Mouse (Mus musculus) midbrain, embryonic 11.5 days (tissue): ENCODE measurements around the gene Hyal3. TPM values are rescaled to one million over a fixed set of nuclear protein-coding genes. Genes with fewer than 3 reads are reported as not detected.

Source experiments
- ATAC-seq: fragments of 200-750 bp; cut with Nextera tagmentation; 2 replicates; pipeline ENCODE4 v1.8.0; 2017; ENCODE audit warnings: moderate TSS enrichment, moderate library complexity; ENCODE audit not compliant: low FRiP score
- DNase-seq: peaks from one replicate; pipeline ENCODE4 v3.0.0; 2015; ENCODE audit warnings: low spot score; ENCODE audit errors: missing footprints
- H3K27ac ChIP-seq: fragments of 300-500 bp; sonication (generic); 2 replicates; pipeline ENCODE4 v1.5.1; 2014; ENCODE audit warnings: low read depth, low read length
- H3K27me3 ChIP-seq: fragments of 300-500 bp; sonication (generic); 2 replicates; pipeline ENCODE4 v1.6.1; 2014; ENCODE audit warnings: mild to moderate bottlenecking, low read length, moderate library complexity, mixed read lengths; ENCODE audit not compliant: control insufficient read depth, insufficient read depth
- H3K36me3 ChIP-seq: fragments of 300-500 bp; sonication (generic); 2 replicates; pipeline ENCODE4 v1.6.1; 2014; ENCODE audit warnings: mild to moderate bottlenecking, low read length, moderate library complexity, mixed read lengths; ENCODE audit not compliant: control insufficient read depth, insufficient read depth
- H3K4me1 ChIP-seq: fragments of 300-500 bp; sonication (generic); 2 replicates; pipeline ENCODE4 v1.6.1; 2014; ENCODE audit warnings: low read length; ENCODE audit not compliant: control insufficient read depth, insufficient read depth
- H3K4me2 ChIP-seq: fragments of 300-500 bp; sonication (generic); 2 replicates; pipeline ENCODE4 v1.6.1; 2014; ENCODE audit warnings: mild to moderate bottlenecking, moderate library complexity
- H3K4me3 ChIP-seq: fragments of 300-500 bp; sonication (generic); 2 replicates; pipeline ENCODE4 v1.5.1; 2014; ENCODE audit warnings: low read depth, low read length
- H3K9ac ChIP-seq: fragments of 300-500 bp; sonication (generic); 2 replicates; pipeline ENCODE4 v1.6.1; 2014; ENCODE audit warnings: low read length
- H3K9me3 ChIP-seq: fragments of 300-500 bp; sonication (generic); 2 replicates; pipeline ENCODE4 v1.6.1; 2016; ENCODE audit warnings: low read length; ENCODE audit not compliant: control insufficient read depth
- WGBS: fragments of 180-500 bp; shearing (Covaris S2); extraction: QIAGEN DNeasy Blood & Tissue Kit; methylation state at CpG from one replicate; pipeline ENCODE4 v1.1.7; 2014; 5-methylcytosine and 5-hydroxymethylcytosine counted together
- polyA plus RNA-seq: library from polyadenylated mRNA; unstranded; fragments of >200 nt; fragmentation: Nextera tagmentation; extraction: Ambion mirVana; gene quantifications from 2 replicates; pipeline ENCODE4 v1.2.1, GENCODE M21; 2014

The Hyal3 gene
- polyA plus RNA-seq, 1 experiment from 2014 or later, result 0.33 TPM

DNA sequence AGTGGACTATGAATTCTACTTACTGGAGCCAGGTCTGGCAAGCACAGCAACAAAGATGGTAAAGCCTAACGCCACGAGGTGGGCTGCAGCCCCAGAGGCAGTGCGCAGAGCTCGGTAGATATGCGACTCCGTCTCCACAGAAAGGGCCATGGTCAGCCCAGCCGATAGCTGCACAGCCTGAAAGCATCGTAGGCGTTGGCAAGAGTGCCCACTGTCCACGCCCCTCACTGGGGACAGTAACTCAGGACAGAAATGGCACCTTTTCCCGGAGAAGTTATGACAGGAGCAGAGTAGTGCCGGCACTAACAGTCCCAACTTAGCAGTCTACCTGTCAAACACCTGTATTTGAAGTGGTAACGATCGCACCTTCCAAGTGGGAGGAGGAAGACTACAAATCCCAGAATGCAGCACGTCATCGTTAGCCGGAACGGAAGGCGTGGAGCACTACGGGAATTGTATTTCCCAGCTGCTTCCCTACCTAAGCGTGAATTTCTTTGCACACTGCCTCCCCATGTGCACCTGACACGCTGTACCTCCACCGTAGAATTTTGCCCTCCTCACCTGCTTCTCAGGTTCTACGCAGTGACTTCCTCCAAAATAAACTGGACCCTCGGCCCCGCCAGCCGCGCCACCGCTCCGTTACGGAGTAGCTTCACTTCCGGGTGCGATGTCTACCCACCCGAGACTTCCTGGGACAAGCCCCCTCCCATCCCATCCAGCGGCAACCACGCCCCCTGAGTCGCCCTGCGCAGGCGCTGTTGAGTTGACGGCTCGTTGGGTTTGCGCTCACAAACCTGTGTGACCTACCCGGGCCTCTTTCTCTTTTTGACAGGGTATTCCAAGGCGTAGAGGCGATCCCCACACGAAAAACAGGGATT lies 38.9 kb upstream of the Hyal3 start, which contains the start of the genes Cyb561d2 and Nprl2:
Cyb561d2 (minus strand) TSS at position 720 of the 878 bp plus-strand sequence.
Nprl2 (plus strand) TSS at position 753 of the 878 bp plus-strand sequence.
- Histone ChIP-seq H3K9ac (peak within 1 kb of the TSS; percentile 72), H3K27me3 (no peaks in the 10 kb centered on the region; the same call in 1 of the 2 replicates), H3K9me3 (no peaks in the 10 kb centered on the region), H3K36me3 (peaks cover 14% of the 10 kb centered on the region), H3K27ac (no peak within 1 kb of the TSS), H3K4me3 (peak within 1 kb of the TSS; percentile 71), H3K4me2 (peak within 1 kb of the TSS; percentile 65), H3K4me1 (peaks cover 20% of the 10 kb centered on the region)
- peak; percentile 89 for ATAC-seq
- WGBS, result under 1% methylated on average over 46 of the region's 46 CpGs
- peak; percentile 99 for DNase-seq

DNA sequence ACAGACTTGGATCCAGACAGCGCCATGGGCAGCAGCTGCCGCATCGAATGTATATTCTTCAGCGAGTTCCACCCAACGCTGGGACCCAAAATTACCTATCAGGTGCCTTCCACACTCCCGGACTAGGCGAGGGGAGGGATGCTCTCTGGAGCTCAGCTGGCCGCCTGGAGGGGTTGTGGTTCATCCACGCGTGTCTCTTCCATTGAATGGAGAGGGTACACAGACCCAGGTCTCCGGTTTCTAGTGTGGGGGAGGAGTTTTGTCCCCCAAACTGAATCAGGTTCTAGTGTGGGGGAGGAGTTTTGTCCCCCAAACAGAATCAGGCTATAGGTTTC lies 38.3 kb upstream of the Hyal3 start:
- Histone ChIP-seq H3K4me1 (peaks cover 21% of the 10 kb centered on the region), H3K4me3 (peak overlapping the region; percentile 71), H3K27ac (no peak overlapping the region), H3K9ac (peak overlapping the region; percentile 72), H3K4me2 (peak overlapping the region; percentile 65), H3K9me3 (no peaks in the 10 kb centered on the region), H3K36me3 (peaks cover 14% of the 10 kb centered on the region), H3K27me3 (no peaks in the 10 kb centered on the region; the same call in 1 of the 2 replicates)
- WGBS, result 1% methylated on average over 11 of the region's 11 CpGs
- ATAC-seq, result peak; percentile 8; the same call in 1 of the 2 replicates
- no peak for DNase-seq

DNA sequence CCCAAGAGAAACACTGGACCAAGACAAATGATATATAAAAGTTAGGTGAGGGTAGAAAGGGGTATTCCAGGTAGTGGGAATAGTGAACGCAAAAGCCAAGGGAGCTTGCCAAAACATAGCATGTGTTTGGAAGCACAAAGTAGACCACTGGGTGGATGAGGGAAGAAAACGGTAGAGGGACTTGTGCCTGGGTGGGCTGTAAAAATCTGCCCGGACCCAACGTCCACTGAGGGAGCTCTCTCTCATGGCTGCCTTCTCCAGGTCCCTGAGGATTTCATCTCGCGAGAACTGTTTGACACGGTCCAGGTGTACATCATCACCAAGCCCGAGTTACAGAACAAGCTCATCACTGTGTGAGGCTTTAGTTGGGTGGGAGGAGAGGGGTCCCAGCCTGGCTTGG lies 37.9 kb upstream of the Hyal3 start:
- Histone ChIP-seq H3K27me3 (no peaks in the 10 kb centered on the region; the same call in 1 of the 2 replicates), H3K4me2 (peak overlapping the region; percentile 65), H3K36me3 (peaks cover 14% of the 10 kb centered on the region), H3K4me3 (peak overlapping the region; percentile 71), H3K9ac (peak overlapping the region; percentile 72), H3K4me1 (peaks cover 25% of the 10 kb centered on the region), H3K27ac (no peak overlapping the region), H3K9me3 (no peaks in the 10 kb centered on the region)
- ATAC-seq, result no peak
- DNase-seq, result no peak
- 49% methylated on average over 8 of the region's 8 CpGs for WGBS

DNA sequence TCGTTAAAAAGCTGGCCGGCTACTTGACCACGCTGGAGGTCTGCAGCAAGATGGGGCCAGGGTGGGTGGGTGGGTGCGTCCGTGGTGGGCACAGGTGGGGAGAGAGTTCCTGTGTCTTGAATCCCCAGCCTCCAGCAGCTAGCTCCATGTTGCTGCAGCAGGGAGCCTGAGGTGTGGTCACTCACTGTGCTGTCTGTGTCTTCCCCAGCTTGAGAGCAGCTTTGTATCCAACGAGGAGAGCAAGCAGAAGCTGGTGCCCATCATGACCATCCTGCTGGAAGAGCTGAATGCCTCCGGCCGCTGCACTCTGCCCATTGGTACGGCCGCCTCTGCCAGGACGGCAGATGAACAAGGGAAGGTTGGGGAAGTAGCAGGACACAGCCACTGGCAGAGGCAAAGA lies 37.3 kb upstream of the Hyal3 start:
- peaks cover 25% of the 10 kb centered on the region for H3K4me1 ChIP-seq
- H3K9me3 ChIP-seq, result no peaks in the 10 kb centered on the region
- H3K27me3 ChIP-seq, result no peaks in the 10 kb centered on the region; the same call in none of the 2 replicates
- WGBS, result 88% methylated on average over 11 of the region's 11 CpGs
- H3K36me3 ChIP-seq, result peaks cover 11% of the 10 kb centered on the region
- H3K4me2 ChIP-seq, result no peak overlapping the region
- no peak for ATAC-seq
- H3K27ac ChIP-seq, result no peak overlapping the region
- H3K4me3 ChIP-seq, result no peak overlapping the region
- no peak for DNase-seq
- no peak overlapping the region for H3K9ac ChIP-seq

DNA sequence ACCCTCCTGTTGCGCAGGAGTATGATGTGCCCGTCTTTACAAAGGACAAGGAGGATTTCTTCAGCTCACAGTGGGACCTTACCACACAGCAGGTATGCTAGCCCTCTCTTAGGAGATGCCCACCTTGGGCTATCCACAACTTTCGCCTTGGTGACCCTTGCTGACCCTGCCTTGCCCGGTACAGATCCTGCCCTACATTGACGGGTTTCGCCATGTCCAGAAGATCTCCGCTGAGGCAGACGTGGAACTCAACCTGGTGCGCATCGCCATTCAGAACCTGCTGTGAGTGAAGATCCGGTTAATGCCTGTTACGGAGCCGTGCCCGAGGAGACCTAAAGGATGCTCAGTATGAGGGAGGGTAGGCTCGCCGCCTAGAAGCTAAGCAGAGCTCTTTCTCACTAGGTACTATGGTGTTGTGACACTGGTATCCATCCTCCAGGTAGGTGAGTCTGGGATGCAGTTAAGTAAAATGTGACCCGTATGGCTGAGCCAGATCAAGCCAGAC lies 36.4 kb upstream of the Hyal3 start:
- H3K4me2 ChIP-seq, result no peak overlapping the region
- 96% methylated on average over 17 of the region's 17 CpGs for WGBS
- no peak overlapping the region for H3K4me3 ChIP-seq
- H3K27me3 ChIP-seq, result no peaks in the 10 kb centered on the region; the same call in none of the 2 replicates
- no peak for ATAC-seq
- no peak overlapping the region for H3K9ac ChIP-seq
- DNase-seq, result no peak
- H3K36me3 ChIP-seq, result peaks cover 9% of the 10 kb centered on the region
- H3K27ac ChIP-seq, result no peak overlapping the region
- peaks cover 25% of the 10 kb centered on the region for H3K4me1 ChIP-seq
- H3K9me3 ChIP-seq, result no peaks in the 10 kb centered on the region

DNA sequence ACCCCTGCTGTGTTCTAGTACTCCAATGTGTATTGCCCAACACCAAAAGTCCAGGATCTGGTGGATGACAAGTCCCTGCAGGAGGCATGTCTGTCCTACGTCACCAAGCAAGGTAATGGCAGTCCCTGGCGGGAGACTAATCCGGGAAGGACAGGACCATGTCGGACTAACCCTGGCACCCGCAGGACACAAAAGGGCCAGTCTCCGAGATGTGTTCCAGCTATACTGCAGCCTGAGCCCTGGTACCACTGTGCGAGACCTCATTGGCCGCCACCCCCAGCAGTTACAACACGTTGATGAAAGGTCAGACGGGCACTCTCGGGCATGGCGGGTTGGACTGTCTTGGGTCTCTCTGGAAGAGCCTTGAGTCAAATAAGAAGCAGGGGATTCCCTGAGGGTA lies 35.9 kb upstream of the Hyal3 start:
- 94% methylated on average over 12 of the region's 12 CpGs for WGBS
- Histone ChIP-seq H3K36me3 (peaks cover 9% of the 10 kb centered on the region), H3K4me3 (no peak overlapping the region), H3K9me3 (no peaks in the 10 kb centered on the region), H3K27ac (no peak overlapping the region), H3K4me2 (no peak overlapping the region), H3K27me3 (no peaks in the 10 kb centered on the region; the same call in none of the 2 replicates), H3K4me1 (peaks cover 25% of the 10 kb centered on the region), H3K9ac (no peak overlapping the region)
- no peak for ATAC-seq
- no peak for DNase-seq

DNA sequence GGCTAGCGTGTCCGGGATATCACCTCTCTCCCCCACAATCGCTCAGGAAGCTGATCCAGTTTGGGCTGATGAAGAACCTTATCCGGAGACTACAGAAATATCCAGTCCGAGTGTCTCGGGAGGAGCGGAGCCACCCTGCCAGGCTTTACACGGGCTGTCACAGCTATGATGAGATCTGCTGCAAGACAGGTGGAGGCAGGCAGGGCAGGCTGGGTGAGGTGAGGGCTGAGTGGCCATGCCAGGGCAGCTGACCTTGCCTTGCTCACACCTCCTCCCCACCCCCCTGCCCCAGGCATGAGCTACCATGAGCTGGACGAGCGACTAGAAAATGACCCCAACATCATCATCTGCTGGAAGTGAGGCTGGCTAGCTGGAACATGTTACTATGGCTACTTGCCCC lies 35.4 kb upstream of the Hyal3 start:
- Histone ChIP-seq H3K27ac (no peak overlapping the region), H3K4me1 (peaks cover 25% of the 10 kb centered on the region), H3K9me3 (no peaks in the 10 kb centered on the region), H3K27me3 (peaks cover 2% of the 10 kb centered on the region), H3K9ac (no peak overlapping the region), H3K36me3 (peaks cover 9% of the 10 kb centered on the region), H3K4me3 (no peak overlapping the region), H3K4me2 (no peak overlapping the region)
- DNase-seq, result no peak
- ATAC-seq, result no peak
- WGBS, result 86% methylated on average over 10 of the region's 10 CpGs

DNA sequence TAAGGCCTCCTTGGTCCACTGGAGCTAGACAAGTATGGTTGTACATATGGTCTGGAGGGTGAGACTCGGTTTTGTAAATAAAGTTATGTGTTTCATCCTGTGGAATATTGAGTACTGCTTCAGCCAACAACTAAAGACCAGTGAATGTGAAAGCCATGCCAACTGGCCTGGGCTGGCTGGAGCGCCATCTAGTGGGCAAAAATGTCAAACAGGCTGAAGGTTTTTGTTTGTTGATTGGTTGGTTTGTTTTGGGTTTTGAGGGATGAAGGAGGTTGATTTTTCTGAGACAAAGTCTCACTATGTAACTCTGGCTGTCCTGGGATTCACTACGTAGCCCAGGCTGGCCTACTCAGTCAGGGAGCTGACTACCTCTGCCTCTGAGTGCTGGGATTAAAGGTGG lies 35.0 kb upstream of the Hyal3 start:
- peaks cover 9% of the 10 kb centered on the region for H3K36me3 ChIP-seq
- WGBS, result 7% methylated on average over 3 of the region's 3 CpGs

DNA sequence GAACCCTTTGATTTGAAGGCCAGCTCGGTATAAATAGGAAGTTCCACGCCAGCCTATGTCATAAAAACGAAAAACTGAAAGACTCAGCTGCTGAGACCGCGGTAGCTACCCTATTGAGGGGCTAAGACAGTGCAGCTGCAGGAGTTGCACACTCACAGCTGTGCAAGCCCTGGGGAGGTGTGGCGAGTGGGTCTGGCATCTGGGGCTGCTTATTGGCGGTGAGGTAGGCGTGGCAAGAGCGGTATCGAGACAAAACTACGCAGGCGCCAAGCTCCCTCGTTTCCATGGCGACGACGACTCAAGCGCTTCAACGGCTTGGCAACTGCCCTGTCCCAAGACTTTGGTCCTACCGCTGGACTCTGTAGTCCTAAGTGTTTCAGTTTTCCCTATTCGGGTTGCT lies 33.6 kb upstream of the Hyal3 start, which contains the start of gene Zmynd10:
Zmynd10 (plus strand) TSS at position 273 of the 400 bp plus-strand sequence.
- H3K9me3 ChIP-seq, result no peaks in the 10 kb centered on the region
- DNase-seq (peak; percentile 98), ATAC-seq (peak; percentile 74)
- H3K9ac ChIP-seq, result 0 out of 2 replicates have a peak within 1 kb of the TSS, but pooled peaks have one; percentile 5
- H3K4me3 ChIP-seq, result peak within 1 kb of the TSS; percentile 15; the same call in 1 of the 2 replicates
- peak within 1 kb of the TSS; percentile 40 for H3K4me2 ChIP-seq
- 4% methylated on average over 20 of the region's 20 CpGs for WGBS
- peaks cover 19% of the 10 kb centered on the region for H3K27me3 ChIP-seq
- peaks cover 30% of the 10 kb centered on the region for H3K4me1 ChIP-seq
- no peak within 1 kb of the TSS; the same call in 1 of the 2 replicates for H3K27ac ChIP-seq
- H3K36me3 ChIP-seq, result peaks cover 9% of the 10 kb centered on the region

More for the DNA sequence above, 35.0 kb upstream of the Hyal3 start:
- Histone ChIP-seq H3K4me3 (no peak overlapping the region), H3K27ac (no peak overlapping the region), H3K27me3 (peaks cover 6% of the 10 kb centered on the region), H3K4me1 (peaks cover 25% of the 10 kb centered on the region), H3K9me3 (no peaks in the 10 kb centered on the region), H3K9ac (no peak overlapping the region), H3K4me2 (no peak overlapping the region)
- DNase-seq (peak; percentile 99), ATAC-seq (no peak)
